Mouse (Mus musculus) embryonic facial prominence, embryonic 15.5 days (tissue): ENCODE data around the gene Sim2. TPM values are rescaled to one million over a fixed set of nuclear protein-coding genes. Genes with fewer than 3 reads are reported as not detected.
A peak's percentile ranks its signal among the peaks of the same experiment; 100 is the strongest.

ENCODE experiments used
- ATAC-seq: fragments of 200-750 bp; cut with Nextera tagmentation; 2 replicates; pipeline ENCODE4 v1.8.0; 2017; ENCODE audit warnings: low read depth, moderate TSS enrichment; ENCODE audit not compliant: insufficient number of reproducible peaks, low FRiP score, low TSS enrichment
- H3K27ac ChIP-seq: fragments of 300-500 bp; sonication (generic); replicated peaks from 2 replicates; pipeline ENCODE4 v1.5.1; 2015; ENCODE audit warnings: mild to moderate bottlenecking, inconsistent platforms
- H3K27me3 ChIP-seq: fragments of 300-500 bp; sonication (generic); 2 replicates; pipeline ENCODE4 v1.6.1; 2015; ENCODE audit warnings: inconsistent platforms
- H3K36me3 ChIP-seq: fragments of 300-500 bp; sonication (generic); 2 replicates; pipeline ENCODE4 v1.6.1; 2015; ENCODE audit warnings: mild to moderate bottlenecking, inconsistent platforms
- H3K4me1 ChIP-seq: fragments of 300-500 bp; sonication (generic); 2 replicates; pipeline ENCODE4 v1.6.1; 2015; ENCODE audit warnings: inconsistent platforms
- H3K4me2 ChIP-seq: fragments of 300-500 bp; sonication (generic); replicated peaks from 2 replicates; pipeline ENCODE4 v1.6.1; 2015; ENCODE audit warnings: mild to moderate bottlenecking, inconsistent platforms
- H3K4me3 ChIP-seq: fragments of 300-500 bp; sonication (generic); replicated peaks from 2 replicates; pipeline ENCODE4 v1.5.1; 2015; ENCODE audit warnings: mild to moderate bottlenecking, inconsistent platforms
- H3K9ac ChIP-seq: fragments of 300-500 bp; sonication (generic); 2 replicates; pipeline ENCODE4 v1.6.1; 2015; ENCODE audit warnings: inconsistent platforms
- H3K9me3 ChIP-seq: fragments of 300-500 bp; sonication (generic); replicated peaks from 2 replicates; pipeline ENCODE4 v1.6.1; 2016; ENCODE audit warnings: inconsistent platforms
- WGBS: fragments of 180-500 bp; shearing (Covaris S2); methylation state at CpG from one replicate; pipeline ENCODE4 v1.1.7; 2015; 5-methylcytosine and 5-hydroxymethylcytosine counted together
- polyA plus RNA-seq: library from polyadenylated mRNA; unstranded; fragments of >200 nt; fragmentation: Nextera tagmentation; extraction: Ambion mirVana; gene quantifications from 2 replicates; pipeline ENCODE4 v1.2.1, GENCODE M21; 2015

Gene Sim2
- polyA plus RNA-seq, 1 experiment from 2014 or later, result 1.0 TPM

GRCm38 (mm10) chr16:94143325-94143724, 58.6 kb downstream of the Sim2 start:
- H3K36me3 ChIP-seq, result no peaks in the 10 kb centered on the region
- 20% methylated on average over 10 of the region's 10 CpGs for WGBS
- H3K9me3 ChIP-seq, result no peaks in the 10 kb centered on the region
- H3K9ac ChIP-seq, result no peak overlapping the region
- peak overlapping the region; percentile 10; the same call in 1 of the 2 replicates for H3K4me2 ChIP-seq
- H3K4me1 ChIP-seq, result peaks cover 20% of the 10 kb centered on the region
- H3K27ac ChIP-seq, result no peak overlapping the region
- H3K27me3 ChIP-seq, result 0 out of 2 replicates have a peak, but pooled peaks cover 8% of the 10 kb centered on the region
- no peak overlapping the region for H3K4me3 ChIP-seq
- peak; percentile 64; the same call in 1 of the 2 replicates for ATAC-seq

- peak; percentile 44; the same call in 1 of the 2 replicates for ATAC-seq
- WGBS, result 22% methylated on average over 11 of the region's 11 CpGs
- H3K36me3 ChIP-seq, result no peaks in the 10 kb centered on the region
- H3K27ac ChIP-seq, result no peak overlapping the region
- H3K4me3 ChIP-seq, result peak overlapping the region; percentile 4; the same call in 1 of the 2 replicates
- no peak overlapping the region for H3K9ac ChIP-seq
- H3K9me3 ChIP-seq, result no peaks in the 10 kb centered on the region
- peak overlapping the region; percentile 10; the same call in 1 of the 2 replicates for H3K4me2 ChIP-seq
- H3K4me1 ChIP-seq, result peaks cover 25% of the 10 kb centered on the region
- 0 out of 2 replicates have a peak, but pooled peaks cover 2% of the 10 kb centered on the region for H3K27me3 ChIP-seq
Measured at GRCm38 (mm10) chr16:94148139-94148538, 63.4 kb downstream of the Sim2 start.

- Histone ChIP-seq H3K27ac (no peak overlapping the region), H3K4me3 (no peak overlapping the region)
Measured at GRCm38 (mm10) chr16:94150125-94151103, 65.7 kb downstream of the Sim2 start.

GRCm38 (mm10) chr16:94155041-94155653, 70.4 kb downstream of the Sim2 start:
- Histone ChIP-seq H3K9me3 (no peaks in the 10 kb centered on the region), H3K9ac (no peak overlapping the region), H3K27ac (no peak overlapping the region), H3K27me3 (no peaks in the 10 kb centered on the region), H3K4me1 (peaks cover 19% of the 10 kb centered on the region), H3K4me3 (no peak overlapping the region), H3K36me3 (no peaks in the 10 kb centered on the region), H3K4me2 (no peak overlapping the region)
- WGBS, result 37% methylated on average over 14 of the region's 14 CpGs
- ATAC-seq, result peak; percentile 36; the same call in 1 of the 2 replicates

More at GRCm38 (mm10) chr16:94150125-94151103, 65.7 kb downstream of the Sim2 start:
- H3K36me3 ChIP-seq, result no peaks in the 10 kb centered on the region
- H3K9me3 ChIP-seq, result no peaks in the 10 kb centered on the region
- 78% methylated on average over 15 of the region's 15 CpGs for WGBS
- H3K9ac ChIP-seq, result no peak overlapping the region
- no peak for ATAC-seq
- no peaks in the 10 kb centered on the region for H3K27me3 ChIP-seq
- no peak overlapping the region for H3K4me2 ChIP-seq
- H3K4me1 ChIP-seq, result peaks cover 22% of the 10 kb centered on the region

GRCm38 (mm10) chr16:94157819-94158218, 73.1 kb downstream of the Sim2 start:
- Histone ChIP-seq H3K27me3 (no peaks in the 10 kb centered on the region), H3K4me2 (no peak overlapping the region), H3K9me3 (no peaks in the 10 kb centered on the region), H3K27ac (no peak overlapping the region), H3K4me1 (peaks cover 15% of the 10 kb centered on the region), H3K9ac (no peak overlapping the region), H3K4me3 (no peak overlapping the region), H3K36me3 (no peaks in the 10 kb centered on the region)
- 57% methylated on average over 8 of the region's 8 CpGs for WGBS
- ATAC-seq, result no peak

GRCm38 (mm10) chr16:94162000-94162399, 77.3 kb downstream of the Sim2 start:
- Histone ChIP-seq H3K4me1 (peaks cover 14% of the 10 kb centered on the region), H3K9me3 (no peaks in the 10 kb centered on the region), H3K4me3 (no peak overlapping the region), H3K36me3 (no peaks in the 10 kb centered on the region), H3K27me3 (no peaks in the 10 kb centered on the region), H3K9ac (no peak overlapping the region), H3K27ac (no peak overlapping the region), H3K4me2 (no peak overlapping the region)
- 55% methylated on average over 6 of the region's 6 CpGs for WGBS
- no peak for ATAC-seq

GRCm38 (mm10) chr16:94163051-94163450, 78.3 kb downstream of the Sim2 start:
- H3K9ac ChIP-seq, result no peak overlapping the region
- no peak overlapping the region for H3K4me3 ChIP-seq
- no peak overlapping the region for H3K4me2 ChIP-seq
- no peak for ATAC-seq
- H3K27ac ChIP-seq, result no peak overlapping the region
- no peaks in the 10 kb centered on the region for H3K27me3 ChIP-seq
- no peaks in the 10 kb centered on the region for H3K9me3 ChIP-seq
- no peaks in the 10 kb centered on the region for H3K36me3 ChIP-seq
- 71% methylated on average over 11 of the region's 11 CpGs for WGBS
- peaks cover 14% of the 10 kb centered on the region for H3K4me1 ChIP-seq

GRCm38 (mm10) chr16:94164236-94164635, 79.5 kb downstream of the Sim2 start:
- H3K4me1 ChIP-seq, result peaks cover 14% of the 10 kb centered on the region
- no peak for ATAC-seq
- H3K9me3 ChIP-seq, result no peaks in the 10 kb centered on the region
- no peak overlapping the region for H3K9ac ChIP-seq
- no peak overlapping the region for H3K4me2 ChIP-seq
- no peaks in the 10 kb centered on the region for H3K27me3 ChIP-seq
- no peak overlapping the region for H3K4me3 ChIP-seq
- WGBS, result 19% methylated on average over 7 of the region's 7 CpGs
- H3K36me3 ChIP-seq, result no peaks in the 10 kb centered on the region
- no peak overlapping the region for H3K27ac ChIP-seq

GRCm38 (mm10) chr16:94164978-94165377, 80.2 kb downstream of the Sim2 start:
- H3K9ac ChIP-seq, result no peak overlapping the region
- peaks cover 14% of the 10 kb centered on the region for H3K4me1 ChIP-seq
- H3K36me3 ChIP-seq, result no peaks in the 10 kb centered on the region
- ATAC-seq, result no peak
- 9% methylated on average over 5 of the region's 5 CpGs for WGBS
- H3K27me3 ChIP-seq, result no peaks in the 10 kb centered on the region
- no peak overlapping the region for H3K4me2 ChIP-seq
- no peak overlapping the region for H3K4me3 ChIP-seq
- no peaks in the 10 kb centered on the region for H3K9me3 ChIP-seq
- no peak overlapping the region for H3K27ac ChIP-seq

GRCm38 (mm10) chr16:94168655-94169545, 84.2 kb downstream of the Sim2 start:
- no peak overlapping the region for H3K4me2 ChIP-seq
- WGBS, result 86% methylated on average over 16 of the region's 16 CpGs
- no peaks in the 10 kb centered on the region for H3K27me3 ChIP-seq
- no peak overlapping the region for H3K9ac ChIP-seq
- no peaks in the 10 kb centered on the region for H3K9me3 ChIP-seq
- H3K36me3 ChIP-seq, result no peaks in the 10 kb centered on the region
- no peak overlapping the region for H3K27ac ChIP-seq
- no peak overlapping the region for H3K4me3 ChIP-seq
- no peak for ATAC-seq
- peaks cover 8% of the 10 kb centered on the region; the same call in 1 of the 2 replicates for H3K4me1 ChIP-seq
